Mouse (Mus musculus): ENCODE results near the gene Prkce.

DNA sequence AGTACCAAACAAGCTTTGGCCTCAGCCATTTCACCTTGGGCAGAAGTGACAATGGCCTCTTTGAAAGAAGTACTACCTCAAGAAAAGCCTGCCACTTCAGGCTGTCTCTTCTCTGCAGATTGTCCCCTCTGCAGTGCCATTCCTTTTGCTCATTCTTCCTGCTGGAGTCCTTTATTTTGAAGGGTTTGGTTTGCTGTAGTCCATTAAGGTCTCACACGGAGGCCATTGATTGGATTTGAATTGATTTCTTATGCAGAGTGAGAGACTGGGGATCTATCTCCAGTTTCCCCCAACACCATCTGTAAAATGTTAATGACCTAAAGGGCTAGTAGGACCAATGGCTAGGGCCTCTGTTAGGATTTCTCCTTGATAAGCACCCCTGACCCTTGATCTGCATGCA lies 494.7 kb downstream of the Prkce start:
- no peak for TF ChIP-seq GATA1 (IDR thresholded peaks at IDR 0.05; ENCODE audit: borderline replicate concordance, low read length)
- TF ChIP-seq CTCF (IDR thresholded peaks at IDR 0.05; ENCODE audit: low read depth, low read length), result no peak
- TF ChIP-seq POLR2AphosphoS5 (IDR thresholded peaks at IDR 0.05; ENCODE audit: insufficient replicate concordance, low read depth, low read length), result no peak
- TF ChIP-seq GATA2 (IDR thresholded peaks at IDR 0.05; ENCODE audit: borderline replicate concordance, low read depth, low read length), result no peak
- TF ChIP-seq TAL1 (conservative IDR thresholded peaks at IDR 0.05; ENCODE audit: low read depth, low read length), result no peak

Measured in G1E (cell line).